Mouse (Mus musculus): ENCODE results near the gene Shisa3.

Gene Shisa3

GRCm38 (mm10) chr5:67633831-67634268, 26.2 kb downstream of the Shisa3 start:
- no peak for DNase-seq (ENCODE audit: low read depth)

GRCm38 (mm10) chr5:67634339-67634738, 26.7 kb downstream of the Shisa3 start:
- no peak for DNase-seq (ENCODE audit: low read depth)

GRCm38 (mm10) chr5:67640596-67641312, 33.1 kb downstream of the Shisa3 start:
- no peak for DNase-seq (ENCODE audit: low read depth)

- DNase-seq (ENCODE audit: low read depth), result no peak
Observed at GRCm38 (mm10) chr5:67641406-67642120, 33.9 kb downstream of the Shisa3 start.

- DNase-seq (ENCODE audit: low read depth), result no peak
Observed at GRCm38 (mm10) chr5:67643537-67644255, 36.0 kb downstream of the Shisa3 start.

- no peak for DNase-seq (ENCODE audit: low read depth)
Observed at GRCm38 (mm10) chr5:67646756-67647529, 39.3 kb downstream of the Shisa3 start.

- DNase-seq (ENCODE audit: low read depth), result no peak
Observed at GRCm38 (mm10) chr5:67647568-67647967, 39.9 kb downstream of the Shisa3 start.

- DNase-seq (ENCODE audit: low read depth), result no peak
Observed at GRCm38 (mm10) chr5:67649156-67649555, 41.5 kb downstream of the Shisa3 start.

GRCm38 (mm10) chr5:67650021-67650420, 42.3 kb downstream of the Shisa3 start:
- no peak for DNase-seq (ENCODE audit: low read depth)

GRCm38 (mm10) chr5:67652468-67652867, 44.8 kb downstream of the Shisa3 start:
- no peak for DNase-seq (ENCODE audit: low read depth)

- DNase-seq (ENCODE audit: low read depth), result no peak
Observed at GRCm38 (mm10) chr5:67653543-67653942, 45.9 kb downstream of the Shisa3 start.

- no peak for DNase-seq (ENCODE audit: low read depth)
Observed at GRCm38 (mm10) chr5:67654572-67654971, 46.9 kb downstream of the Shisa3 start.

GRCm38 (mm10) chr5:67655696-67656519, 48.2 kb downstream of the Shisa3 start:
- no peak for DNase-seq (ENCODE audit: low read depth)

GRCm38 (mm10) chr5:67656821-67657259, 49.2 kb downstream of the Shisa3 start:
- no peak for DNase-seq (ENCODE audit: low read depth)

GRCm38 (mm10) chr5:67659864-67660263, 52.2 kb downstream of the Shisa3 start:
- DNase-seq (ENCODE audit: low read depth), result no peak

- no peak for DNase-seq (ENCODE audit: low read depth)
Observed at GRCm38 (mm10) chr5:67662715-67663114, 55.0 kb downstream of the Shisa3 start.

GRCm38 (mm10) chr5:67669436-67669896, 61.8 kb downstream of the Shisa3 start:
- no peak for DNase-seq (ENCODE audit: low read depth)

GRCm38 (mm10) chr5:67670158-67670557, 62.5 kb downstream of the Shisa3 start:
- no peak for DNase-seq (ENCODE audit: low read depth)

GRCm38 (mm10) chr5:67673008-67673407, 65.3 kb downstream of the Shisa3 start:
- DNase-seq (ENCODE audit: low read depth), result no peak
